Comparison of ENCODE assay signal across 14 mouse cellular contexts in genomic region chr17:13546669-13547085, GRCm38 (mm10).
A peak's percentile ranks its signal among the peaks of the same experiment; 100 is the strongest.
DNase-seq lines count a peak whose midpoint lies in the region; ATAC-seq and TF ChIP-seq lines count a peak whose summit lies in the region.
"Had no signal": no experiment of that assay in that cellular context is flagged by ENCODE, and none has a peak within 500 bp of the region (broad histone marks: within the 10 kb centered on the region; RNA-seq: fewer than 3 reads in every experiment).

No protein-coding gene starts in this region.

- no peak for TF ChIP-seq CTCF in layer of hippocampus, adult 2 months (conservative IDR thresholded peaks at IDR 0.05)
- no peak for TF ChIP-seq CTCF in kidney, adult 2 months (conservative IDR thresholded peaks at IDR 0.05; ENCODE audit: insufficient read depth, insufficient read length, low read depth, low read length)

- DNase-seq in forebrain, embryonic 11.5 days (ENCODE audit: low spot score), result peak; percentile 57
- peak; percentile 51 for DNase-seq in cerebellum, adult 9-10 months
- DNase-seq in layer of hippocampus, adult 2 months (ENCODE audit: low spot score in 2 of 2), result peak; percentile 92 to 95
- peak; percentile 53 to 58 for DNase-seq in left cerebral cortex, postnatal 36 days (ENCODE audit: low spot score in 2 of 2)
- DNase-seq in kidney, adult 2 months, result no peak
- DNase-seq in Muller cell, postnatal 12 days (ENCODE audit: inconsistent ontology term), result no peak
- DNase-seq in thymus, postnatal 4 days, result no peak
- DNase-seq: B cell, adult 2 months; gastrocnemius, adult 2 months had no signal

- intact Hi-C loops in left cerebral cortex, postnatal 36 days (cut with DNase I), result no loop called here

- TF ChIP-seq POLR2A in kidney, adult 2 months (IDR thresholded peaks at IDR 0.05; ENCODE audit: low read depth, low read length), result no peak

- no peaks in the 10 kb centered on the region for H3K27me3 ChIP-seq in forebrain, embryonic 11.5 days (ENCODE audit: control insufficient read depth, insufficient read depth, low read length)
- no peaks in the 10 kb centered on the region for H3K27me3 ChIP-seq in forebrain, embryonic 12.5 days
- no peaks in the 10 kb centered on the region for H3K27me3 ChIP-seq in kidney, adult 2 months (replicated peaks; ENCODE audit: control insufficient read depth, insufficient read depth, low read length)
- H3K27me3 ChIP-seq: embryonic facial prominence, embryonic 13.5 days; intestine, embryonic 15.5 days; liver, embryonic 15.5 days had no signal

- H3K27ac ChIP-seq in forebrain, embryonic 11.5 days (ENCODE audit: low read depth, low read length), result no peak overlapping the region
- H3K27ac ChIP-seq in forebrain, embryonic 12.5 days, result no peak overlapping the region
- H3K27ac ChIP-seq in layer of hippocampus, adult 2 months, result peak overlapping the region; percentile 90
- no peak overlapping the region for H3K27ac ChIP-seq in kidney, adult 2 months (ENCODE audit: insufficient read depth, low read depth, low read length)
- H3K27ac ChIP-seq: embryonic facial prominence, embryonic 13.5 days; gastrocnemius, adult 2 months; intestine, embryonic 15.5 days; liver, embryonic 15.5 days; stomach, postnatal 0 days had no signal

- peaks cover 56% of the 10 kb centered on the region for H3K9me3 ChIP-seq in forebrain, embryonic 11.5 days (ENCODE audit: control insufficient read depth, low read length)
- peaks cover 81% of the 10 kb centered on the region for H3K9me3 ChIP-seq in forebrain, embryonic 12.5 days

- H3K9ac ChIP-seq in forebrain, embryonic 11.5 days (ENCODE audit: low read length), result no peak overlapping the region
- H3K9ac ChIP-seq in forebrain, embryonic 12.5 days, result no peak overlapping the region
- H3K9ac ChIP-seq: embryonic facial prominence, embryonic 13.5 days; intestine, embryonic 15.5 days; liver, embryonic 15.5 days had no signal

- H3K4me3 ChIP-seq in forebrain, embryonic 11.5 days (ENCODE audit: low read depth, low read length), result no peak overlapping the region
- no peak overlapping the region for H3K4me3 ChIP-seq in forebrain, embryonic 12.5 days (replicated peaks)
- no peak overlapping the region for H3K4me3 ChIP-seq in layer of hippocampus, adult 2 months
- no peak overlapping the region for H3K4me3 ChIP-seq in kidney, adult 2 months (ENCODE audit: insufficient read depth, low read depth, low read length)
- H3K4me3 ChIP-seq: embryonic facial prominence, embryonic 13.5 days; gastrocnemius, adult 2 months; intestine, embryonic 15.5 days; liver, embryonic 15.5 days had no signal

- H3K4me2 ChIP-seq in forebrain, embryonic 11.5 days (ENCODE audit: low read depth, low read length, severe bottlenecking), result no peak overlapping the region
- H3K4me2 ChIP-seq in forebrain, embryonic 12.5 days, result no peak overlapping the region
- H3K4me2 ChIP-seq: embryonic facial prominence, embryonic 13.5 days; intestine, embryonic 15.5 days; liver, embryonic 15.5 days had no signal

- H3K4me1 ChIP-seq in forebrain, embryonic 11.5 days (replicated peaks; ENCODE audit: control insufficient read depth, insufficient read depth, low read length), result no peaks in the 10 kb centered on the region
- H3K4me1 ChIP-seq in forebrain, embryonic 12.5 days, result no peaks in the 10 kb centered on the region
- H3K4me1 ChIP-seq in kidney, adult 2 months (ENCODE audit: control insufficient read depth, insufficient read depth, low read length), result no peaks in the 10 kb centered on the region; the same call in 1 of the 2 replicates
- H3K4me1 ChIP-seq: embryonic facial prominence, embryonic 13.5 days; intestine, embryonic 15.5 days; liver, embryonic 15.5 days had no signal

- H3K36me3 ChIP-seq in forebrain, embryonic 11.5 days (ENCODE audit: control insufficient read depth, insufficient read depth, low read length), result no peaks in the 10 kb centered on the region
- no peaks in the 10 kb centered on the region for H3K36me3 ChIP-seq in forebrain, embryonic 12.5 days (replicated peaks)
- H3K36me3 ChIP-seq in kidney, adult 2 months (ENCODE audit: control insufficient read depth, insufficient read depth, low read length), result no peaks in the 10 kb centered on the region
- H3K36me3 ChIP-seq: embryonic facial prominence, embryonic 13.5 days; intestine, embryonic 15.5 days; liver, embryonic 15.5 days had no signal

- ATAC-seq in forebrain, embryonic 11.5 days (replicated peaks; ENCODE audit: low FRiP score), result no peak
- ATAC-seq in forebrain, embryonic 12.5 days (ENCODE audit: low FRiP score), result no peak
- ATAC-seq: intestine, embryonic 15.5 days had no signal

- WGBS in forebrain, embryonic 11.5 days, result 85% methylated on average over 7 of the region's 7 CpGs
- 85% methylated on average over 7 of the region's 7 CpGs for WGBS in forebrain, embryonic 12.5 days
- WGBS in kidney, adult 2 months, result 77% methylated on average over 7 of the region's 7 CpGs

Comparison
In these comparisons a context has a peak if more than half of its experiments do, and no peak if none do; other contexts are left out.
1. DNase-seq: peak in forebrain, embryonic 11.5 days (single experiment), cerebellum, adult 9-10 months (single experiment), layer of hippocampus, adult 2 months (2 of 2) and left cerebral cortex, postnatal 36 days (2 of 2); none in kidney, adult 2 months (single experiment), Muller cell, postnatal 12 days (single experiment) and thymus, postnatal 4 days (single experiment).